Mouse (Mus musculus): ENCODE data around the gene Cgnl1. TPM values are rescaled to one million over a fixed set of nuclear protein-coding genes. Genes with fewer than 3 reads are reported as not detected.
A peak's percentile ranks its signal among the peaks of the same experiment; 100 is the strongest.

The Cgnl1 gene
- polyA plus RNA-seq, 1 experiment = 36.5 TPM

DNA sequence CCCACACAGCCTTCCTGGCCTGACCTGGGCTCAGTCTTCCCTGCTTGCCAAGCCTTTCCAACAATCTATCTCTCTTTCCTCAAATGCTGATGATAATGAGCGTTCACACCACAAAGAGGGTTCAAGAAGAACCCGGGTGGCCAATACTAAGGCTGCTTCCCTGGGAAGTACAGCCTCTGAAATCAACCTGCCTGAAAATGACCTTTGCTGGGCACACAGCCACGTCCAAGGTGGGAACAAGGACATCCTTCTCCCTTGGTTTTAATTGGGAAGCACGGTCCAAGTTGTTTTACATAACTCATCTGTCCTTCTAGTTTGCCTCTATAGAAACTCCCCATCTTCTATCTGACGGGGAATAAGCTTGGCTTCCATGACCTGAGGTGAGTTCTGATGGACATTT lies 28.2 kb upstream of the Cgnl1 start:
- H3K4me3 ChIP-seq (ENCODE audit: control insufficient read depth, low read depth, low read length) = no peak overlapping the region
- TF ChIP-seq POLR2A (IDR thresholded peaks at IDR 0.05; ENCODE audit: control insufficient read depth, low read depth, low read length) = no peak
- TF ChIP-seq CTCF (IDR thresholded peaks at IDR 0.05; ENCODE audit: control insufficient read depth, insufficient read depth, insufficient replicate concordance, low read depth, low read length) = no peak
- no peak overlapping the region for H3K27ac ChIP-seq (ENCODE audit: control insufficient read depth, insufficient read depth, low read depth, low read length)
- H3K36me3 ChIP-seq (ENCODE audit: control insufficient read depth, insufficient read depth, low read length) = no peaks in the 10 kb centered on the region
- H3K4me1 ChIP-seq (ENCODE audit: control insufficient read depth, insufficient read depth, low read length) = peaks cover 2% of the 10 kb centered on the region; the same call in 1 of the 2 replicates
- H3K27me3 ChIP-seq (ENCODE audit: control insufficient read depth, insufficient read depth, low read length) = no peaks in the 10 kb centered on the region

DNA sequence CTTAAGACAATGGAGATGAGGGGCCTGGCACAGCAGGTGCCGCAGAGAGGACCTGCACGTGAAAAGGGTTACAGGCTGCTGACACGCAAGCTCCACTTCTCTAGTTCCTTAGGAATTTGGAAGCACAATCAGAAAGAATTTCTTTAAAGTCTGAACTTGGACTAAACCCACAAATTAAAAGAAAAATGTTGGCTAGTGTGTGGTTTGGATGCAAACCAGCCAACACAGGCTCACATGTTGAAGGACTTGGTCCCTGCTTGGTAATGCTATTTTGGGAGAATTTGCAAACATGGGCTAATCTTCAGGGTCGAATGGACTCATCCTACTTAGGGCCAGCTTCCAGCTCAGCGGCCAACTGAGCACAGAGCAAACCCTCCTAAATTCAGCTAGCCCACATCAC lies 26.8 kb upstream of the Cgnl1 start:
- Histone ChIP-seq H3K27me3 (ENCODE audit: control insufficient read depth, insufficient read depth, low read length) (no peaks in the 10 kb centered on the region), H3K4me1 (ENCODE audit: control insufficient read depth, insufficient read depth, low read length) (peaks cover 2% of the 10 kb centered on the region; the same call in 1 of the 2 replicates), H3K27ac (ENCODE audit: control insufficient read depth, insufficient read depth, low read depth, low read length) (no peak overlapping the region), H3K36me3 (ENCODE audit: control insufficient read depth, insufficient read depth, low read length) (no peaks in the 10 kb centered on the region), H3K4me3 (ENCODE audit: control insufficient read depth, low read depth, low read length) (no peak overlapping the region)
- TF ChIP-seq POLR2A (IDR thresholded peaks at IDR 0.05; ENCODE audit: control insufficient read depth, low read depth, low read length) (no peak), CTCF (IDR thresholded peaks at IDR 0.05; ENCODE audit: control insufficient read depth, insufficient read depth, insufficient replicate concordance, low read depth, low read length) (no peak)

DNA sequence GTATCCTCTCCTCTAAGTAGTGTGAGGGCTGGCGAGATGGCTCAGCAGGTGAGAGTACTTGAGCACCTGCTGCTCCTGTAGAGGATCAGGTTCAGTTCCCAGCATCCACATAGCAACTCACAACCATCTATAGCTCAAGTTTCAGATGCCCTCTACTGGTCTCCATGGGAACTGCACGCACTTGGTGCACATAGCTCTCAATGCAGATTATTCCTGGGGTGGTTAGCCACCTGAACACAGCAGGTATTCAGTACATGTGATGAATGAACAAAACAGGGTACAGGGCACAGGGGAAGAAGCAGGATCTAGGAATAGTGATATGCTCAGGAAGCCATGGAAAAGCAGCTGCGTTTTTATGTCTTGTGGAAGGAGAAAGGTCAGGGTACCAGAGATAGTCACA lies 6.0 kb upstream of the Cgnl1 start:
- Histone ChIP-seq H3K36me3 (ENCODE audit: control insufficient read depth, insufficient read depth, low read length) (no peaks in the 10 kb centered on the region), H3K27me3 (ENCODE audit: control insufficient read depth, insufficient read depth, low read length) (no peaks in the 10 kb centered on the region), H3K4me1 (ENCODE audit: control insufficient read depth, insufficient read depth, low read length) (no peaks in the 10 kb centered on the region), H3K27ac (ENCODE audit: control insufficient read depth, insufficient read depth, low read depth, low read length) (no peak overlapping the region), H3K4me3 (ENCODE audit: control insufficient read depth, low read depth, low read length) (no peak overlapping the region)
- no peak for TF ChIP-seq POLR2A (IDR thresholded peaks at IDR 0.05; ENCODE audit: control insufficient read depth, low read depth, low read length)
- TF ChIP-seq CTCF (IDR thresholded peaks at IDR 0.05; ENCODE audit: control insufficient read depth, insufficient read depth, insufficient replicate concordance, low read depth, low read length) = peak; percentile 42; the same call in 1 of the 2 replicates

DNA sequence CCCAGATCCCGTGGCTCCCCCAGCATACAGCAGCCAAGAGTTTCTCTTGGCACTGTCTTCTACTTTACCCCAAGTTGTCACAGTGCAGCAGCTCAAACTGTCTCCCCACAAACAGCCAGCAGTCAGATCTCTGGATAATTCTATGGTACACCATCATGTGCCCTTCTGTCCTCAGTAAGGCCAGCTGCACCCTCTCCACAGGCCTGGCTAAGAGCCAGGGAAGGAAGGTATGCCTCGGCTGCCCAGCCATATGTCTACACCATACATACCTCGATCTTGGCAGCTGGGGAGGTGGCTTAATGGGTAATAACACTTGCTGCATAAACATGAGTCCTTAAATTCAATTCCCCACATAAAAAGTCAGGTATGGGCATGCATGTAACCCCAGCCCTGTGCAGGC lies 4.9 kb upstream of the Cgnl1 start:
- H3K36me3 ChIP-seq (ENCODE audit: control insufficient read depth, insufficient read depth, low read length) = no peaks in the 10 kb centered on the region
- TF ChIP-seq CTCF (IDR thresholded peaks at IDR 0.05; ENCODE audit: control insufficient read depth, insufficient read depth, insufficient replicate concordance, low read depth, low read length) = no peak
- TF ChIP-seq POLR2A (IDR thresholded peaks at IDR 0.05; ENCODE audit: control insufficient read depth, low read depth, low read length) = no peak
- H3K27ac ChIP-seq (ENCODE audit: control insufficient read depth, insufficient read depth, low read depth, low read length) = no peak overlapping the region
- H3K27me3 ChIP-seq (ENCODE audit: control insufficient read depth, insufficient read depth, low read length) = no peaks in the 10 kb centered on the region
- H3K4me3 ChIP-seq (ENCODE audit: control insufficient read depth, low read depth, low read length) = no peak overlapping the region
- peaks cover 3% of the 10 kb centered on the region; the same call in 1 of the 2 replicates for H3K4me1 ChIP-seq (ENCODE audit: control insufficient read depth, insufficient read depth, low read length)

GRCm38 (mm10) chr9:71773563-71773962 lies 2.2 kb upstream of the Cgnl1 start:
- H3K36me3 ChIP-seq (ENCODE audit: control insufficient read depth, insufficient read depth, low read length) = no peaks in the 10 kb centered on the region
- no peak overlapping the region for H3K4me3 ChIP-seq (ENCODE audit: control insufficient read depth, low read depth, low read length)
- H3K4me1 ChIP-seq (ENCODE audit: control insufficient read depth, insufficient read depth, low read length) = peaks cover 10% of the 10 kb centered on the region
- no peaks in the 10 kb centered on the region for H3K27me3 ChIP-seq (ENCODE audit: control insufficient read depth, insufficient read depth, low read length)
- no peak overlapping the region for H3K27ac ChIP-seq (ENCODE audit: control insufficient read depth, insufficient read depth, low read depth, low read length)
- TF ChIP-seq POLR2A (IDR thresholded peaks at IDR 0.05; ENCODE audit: control insufficient read depth, low read depth, low read length) (no peak), CTCF (IDR thresholded peaks at IDR 0.05; ENCODE audit: control insufficient read depth, insufficient read depth, insufficient replicate concordance, low read depth, low read length) (no peak)

GRCm38 (mm10) chr9:71772338-71772737 lies 936 bp upstream of the Cgnl1 start:
- TF ChIP-seq POLR2A (IDR thresholded peaks at IDR 0.05; ENCODE audit: control insufficient read depth, low read depth, low read length) (no peak), CTCF (IDR thresholded peaks at IDR 0.05; ENCODE audit: control insufficient read depth, insufficient read depth, insufficient replicate concordance, low read depth, low read length) (peak; percentile 7; the same call in 1 of the 2 replicates)
- Histone ChIP-seq H3K36me3 (ENCODE audit: control insufficient read depth, insufficient read depth, low read length) (no peaks in the 10 kb centered on the region), H3K27ac (ENCODE audit: control insufficient read depth, insufficient read depth, low read depth, low read length) (no peak overlapping the region), H3K27me3 (ENCODE audit: control insufficient read depth, insufficient read depth, low read length) (no peaks in the 10 kb centered on the region), H3K4me1 (ENCODE audit: control insufficient read depth, insufficient read depth, low read length) (peaks cover 10% of the 10 kb centered on the region), H3K4me3 (ENCODE audit: control insufficient read depth, low read depth, low read length) (no peak overlapping the region)

DNA sequence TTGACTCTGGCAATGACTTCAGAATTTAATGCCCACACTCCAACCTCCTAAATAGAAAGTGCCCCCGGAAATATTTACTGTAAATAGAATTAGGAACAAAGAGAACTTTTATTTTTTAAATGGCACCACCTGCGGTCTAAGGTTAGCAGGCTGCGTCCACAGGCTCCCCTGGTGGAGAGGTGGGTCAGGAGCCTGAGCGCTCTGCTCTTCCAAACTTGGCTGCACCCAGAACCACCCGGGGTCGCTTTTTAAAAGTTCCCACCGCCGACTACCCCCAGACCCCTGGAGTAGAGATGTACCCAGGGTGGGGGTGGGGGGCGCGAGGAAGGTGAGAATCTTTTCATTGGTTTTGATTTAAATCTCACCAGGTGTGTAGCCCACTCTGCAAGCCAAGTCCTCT lies 918 bp downstream of the Cgnl1 start:
- Histone ChIP-seq H3K4me1 (ENCODE audit: control insufficient read depth, insufficient read depth, low read length) (peaks cover 10% of the 10 kb centered on the region), H3K27ac (ENCODE audit: control insufficient read depth, insufficient read depth, low read depth, low read length) (no peak overlapping the region), H3K4me3 (ENCODE audit: control insufficient read depth, low read depth, low read length) (peak overlapping the region; percentile 44), H3K27me3 (ENCODE audit: control insufficient read depth, insufficient read depth, low read length) (no peaks in the 10 kb centered on the region), H3K36me3 (ENCODE audit: control insufficient read depth, insufficient read depth, low read length) (no peaks in the 10 kb centered on the region)
- no peak for TF ChIP-seq CTCF (IDR thresholded peaks at IDR 0.05; ENCODE audit: control insufficient read depth, insufficient read depth, insufficient replicate concordance, low read depth, low read length)
- TF ChIP-seq POLR2A (IDR thresholded peaks at IDR 0.05; ENCODE audit: control insufficient read depth, low read depth, low read length) = no peak

DNA sequence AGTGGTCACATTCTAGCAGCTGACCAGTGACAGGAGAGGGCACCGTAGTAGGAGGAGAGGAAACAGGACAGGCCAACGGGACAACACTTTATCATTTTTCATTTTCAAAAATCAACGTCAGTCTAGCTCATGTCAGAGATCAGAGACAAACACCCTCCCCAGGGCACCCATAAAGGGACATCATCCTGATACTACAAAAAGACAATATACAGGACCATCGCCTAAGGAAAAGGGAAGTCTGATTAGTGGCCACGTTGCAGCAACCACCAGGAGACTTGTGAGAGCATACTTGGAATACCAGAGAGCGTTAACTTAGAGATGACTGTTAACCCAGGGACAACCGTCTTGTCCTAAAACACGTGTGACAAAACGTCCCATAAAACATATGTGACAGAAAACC lies 1.7 kb downstream of the Cgnl1 start:
- Histone ChIP-seq H3K27me3 (ENCODE audit: control insufficient read depth, insufficient read depth, low read length) (no peaks in the 10 kb centered on the region), H3K4me1 (ENCODE audit: control insufficient read depth, insufficient read depth, low read length) (peaks cover 10% of the 10 kb centered on the region), H3K36me3 (ENCODE audit: control insufficient read depth, insufficient read depth, low read length) (no peaks in the 10 kb centered on the region), H3K4me3 (ENCODE audit: control insufficient read depth, low read depth, low read length) (no peak overlapping the region), H3K27ac (ENCODE audit: control insufficient read depth, insufficient read depth, low read depth, low read length) (no peak overlapping the region)
- TF ChIP-seq CTCF (IDR thresholded peaks at IDR 0.05; ENCODE audit: control insufficient read depth, insufficient read depth, insufficient replicate concordance, low read depth, low read length) (no peak), POLR2A (IDR thresholded peaks at IDR 0.05; ENCODE audit: control insufficient read depth, low read depth, low read length) (no peak)

All from testis, adult 2 months (tissue).